Mouse (Mus musculus) adrenal gland, postnatal 25 days (tissue): ENCODE results near the gene Zfp280c. TPM values are rescaled to one million over a fixed set of nuclear protein-coding genes. Genes with fewer than 3 reads are reported as not detected.

Experiments
- microRNA-seq, 2 experiments: library from miRNA; unstranded; fragments of <30 nt; microRNA quantifications; one replicate each; pipeline ENCODE4 v1.2.0; 2021
- total RNA-seq: library from RNA; stranded (reverse); gene quantifications from 2 replicates; pipeline ENCODE4 v1.2.3, GENCODE M21; 2021

The Zfp280c gene
- total RNA-seq, 1 experiment from 2014 or later = 11.5 TPM

Small RNA genes within 50 kb of the gene (microRNA-seq; reads per million reads assigned to microRNA genes)
- 0 reads per million in 2 experiments for gene Gm27828

Other genes with a start within 250 kb of the Zfp280c start
- gene Elf4, start 131.4 kb downstream of the Zfp280c start, total RNA-seq = 25.6 and 27.2 TPM in 2 replicates
- gene Aifm1, start 80.9 kb downstream of the Zfp280c start, total RNA-seq = 211 and 225 TPM in 2 replicates
- 17.8 and 24.4 TPM in 2 replicates for gene Rab33a, start 75.2 kb downstream of the Zfp280c start, total RNA-seq
- gene Slc25a14, start 28.9 kb upstream of the Zfp280c start, total RNA-seq = 9.3 and 11.8 TPM in 2 replicates
- gene Gpr119, start 80.0 kb upstream of the Zfp280c start, total RNA-seq = 0.18 TPM in 1 of 2 replicates, not detected in the other
- gene Rbmx2, start 100.5 kb upstream of the Zfp280c start, total RNA-seq = 3.0 and 3.9 TPM in 2 replicates